Mouse (Mus musculus): Measurements from ENCODE around the gene Ddx49.

- no peak for TF ChIP-seq CTCF (IDR thresholded peaks at IDR 0.05)
- no peak for TF ChIP-seq POLR2A (IDR thresholded peaks at IDR 0.05; ENCODE audit: insufficient read depth, low read depth, low read length)
Measured at GRCm38 (mm10) chr8:70285304-70285703, 17.0 kb downstream of the Ddx49 start.

Measured in heart, adult 2 months (tissue).